Mouse (Mus musculus) heart, adult 2 months (tissue): ENCODE measurements at regions not wholly inside any gene's neighbourhood (a gene's known extent, or its start where the extent isn't known, plus 50 kb on each side); places are given as distances from the start of the nearest gene placed in this dataset.

Source experiments
- CTCF ChIP-seq: fragments of 200-600 bp; IDR thresholded peaks from 2 replicates; pipeline ENCODE4 v1.8.1; 2022; ENCODE audit warnings: antibody characterized with exemption, mild to moderate bottlenecking, moderate library complexity
- POLR2A ChIP-seq: fragments of 200-500 bp; IDR thresholded peaks from 2 replicates; pipeline ENCODE4 v1.6.1; 2011; ENCODE audit warnings: mild to moderate bottlenecking, low read depth, low read length, control low read depth; ENCODE audit not compliant: insufficient read depth

GRCm38 (mm10) chr11:35005143-35005542 lies 115.9 kb upstream of the Slit3 start:
- no peak for TF ChIP-seq POLR2A
- no peak for TF ChIP-seq CTCF
